Mouse (Mus musculus): ENCODE measurements around the gene Efcab3. TPM values are rescaled to one million over a fixed set of nuclear protein-coding genes. Genes with fewer than 3 reads are reported as not detected.
"Not testable (repeated sequence)": the region's sequence is repeated elsewhere in the genome, so short reads cannot be mapped to it uniquely, and the experiment has no call there.

The Efcab3 gene
- total and polyA plus RNA-seq, 2 experiments from 2014 or later, result not detected

- no peak overlapping the region for H3K4me2 ChIP-seq (ENCODE audit: low read depth, low read length, poor library complexity, severe bottlenecking)
- H3K9ac ChIP-seq (replicated peaks; ENCODE audit: low read length, poor library complexity, severe bottlenecking), result no peak overlapping the region
- no peak overlapping the region for H3K4me3 ChIP-seq (ENCODE audit: low read depth, low read length)
- TF ChIP-seq CTCF (IDR thresholded peaks at IDR 0.05), result no peak
- WGBS, result 92% methylated on average over 1 of the region's 1 CpGs
- no peaks in the 10 kb centered on the region for H3K36me3 ChIP-seq (ENCODE audit: insufficient read depth, low read length)
- DNase-seq (ENCODE audit: low spot score) (no peak), ATAC-seq (ENCODE audit: low FRiP score) (no peak)
- H3K4me1 ChIP-seq (ENCODE audit: insufficient read depth, low read length), result no peaks in the 10 kb centered on the region
- H3K27ac ChIP-seq (ENCODE audit: low read depth, low read length), result no peak overlapping the region
- H3K27me3 ChIP-seq (ENCODE audit: insufficient read depth, low read length), result no peaks in the 10 kb centered on the region
- no peaks in the 10 kb centered on the region for H3K9me3 ChIP-seq (ENCODE audit: low read length)
Measured at GRCm38 (mm10) chr11:105035081-105035480, 28.3 kb upstream of the Efcab3 start.

GRCm38 (mm10) chr11:105112448-105112847 is 49.1 kb downstream of the Efcab3 start:
- not testable (repeated sequence) for H3K4me1 ChIP-seq (ENCODE audit: insufficient read depth, low read length); H3K9ac ChIP-seq (replicated peaks; ENCODE audit: low read length, poor library complexity, severe bottlenecking); ATAC-seq (ENCODE audit: low FRiP score); H3K27me3 ChIP-seq (ENCODE audit: insufficient read depth, low read length); DNase-seq (ENCODE audit: low spot score); H3K4me3 ChIP-seq (ENCODE audit: low read depth, low read length); H3K27ac ChIP-seq (ENCODE audit: low read depth, low read length); H3K9me3 ChIP-seq (ENCODE audit: low read length); H3K4me2 ChIP-seq (ENCODE audit: low read depth, low read length, poor library complexity, severe bottlenecking); H3K36me3 ChIP-seq (ENCODE audit: insufficient read depth, low read length)
- 86% methylated on average over 22 of the region's 22 CpGs for WGBS

- no peak for DNase-seq (ENCODE audit: low spot score)
- H3K4me3 ChIP-seq (ENCODE audit: low read depth, low read length), result no peak overlapping the region
- no peaks in the 10 kb centered on the region for H3K4me1 ChIP-seq (ENCODE audit: insufficient read depth, low read length)
- ATAC-seq (ENCODE audit: low FRiP score), result no peak
- no peak overlapping the region for H3K4me2 ChIP-seq (ENCODE audit: low read depth, low read length, poor library complexity, severe bottlenecking)
- H3K9me3 ChIP-seq (ENCODE audit: low read length), result no peaks in the 10 kb centered on the region
- no peak overlapping the region for H3K27ac ChIP-seq (ENCODE audit: low read depth, low read length)
- no peak overlapping the region for H3K9ac ChIP-seq (replicated peaks; ENCODE audit: low read length, poor library complexity, severe bottlenecking)
- no peaks in the 10 kb centered on the region for H3K36me3 ChIP-seq (ENCODE audit: insufficient read depth, low read length)
- WGBS, result 89% methylated on average over 7 of the region's 7 CpGs
- TF ChIP-seq CTCF (IDR thresholded peaks at IDR 0.05), result no peak
- no peaks in the 10 kb centered on the region for H3K27me3 ChIP-seq (ENCODE audit: insufficient read depth, low read length)
Measured at GRCm38 (mm10) chr11:105117814-105118213, 54.4 kb downstream of the Efcab3 start.

GRCm38 (mm10) chr11:105120551-105121061 is 57.2 kb downstream of the Efcab3 start:
- Histone ChIP-seq H3K9ac (replicated peaks; ENCODE audit: low read length, poor library complexity, severe bottlenecking) (no peak overlapping the region), H3K4me3 (ENCODE audit: low read depth, low read length) (no peak overlapping the region), H3K27ac (ENCODE audit: low read depth, low read length) (no peak overlapping the region), H3K9me3 (ENCODE audit: low read length) (no peaks in the 10 kb centered on the region), H3K36me3 (ENCODE audit: insufficient read depth, low read length) (no peaks in the 10 kb centered on the region), H3K4me1 (ENCODE audit: insufficient read depth, low read length) (no peaks in the 10 kb centered on the region), H3K4me2 (ENCODE audit: low read depth, low read length, poor library complexity, severe bottlenecking) (no peak overlapping the region), H3K27me3 (ENCODE audit: insufficient read depth, low read length) (no peaks in the 10 kb centered on the region)
- whole genome bisulfite sequencing, result 36% methylated on average over 4 of the region's 4 CpGs
- no peak for TF ChIP-seq CTCF (IDR thresholded peaks at IDR 0.05)
- no peak for DNase-seq (ENCODE audit: low spot score)
- no peak for ATAC-seq (ENCODE audit: low FRiP score)

GRCm38 (mm10) chr11:105121792-105122191 is 58.4 kb downstream of the Efcab3 start:
- H3K27ac ChIP-seq (ENCODE audit: low read depth, low read length); H3K4me1 ChIP-seq (ENCODE audit: insufficient read depth, low read length); DNase-seq (ENCODE audit: low spot score); H3K36me3 ChIP-seq (ENCODE audit: insufficient read depth, low read length); H3K9me3 ChIP-seq (ENCODE audit: low read length); H3K4me2 ChIP-seq (ENCODE audit: low read depth, low read length, poor library complexity, severe bottlenecking); H3K4me3 ChIP-seq (ENCODE audit: low read depth, low read length); H3K9ac ChIP-seq (replicated peaks; ENCODE audit: low read length, poor library complexity, severe bottlenecking); H3K27me3 ChIP-seq (ENCODE audit: insufficient read depth, low read length); ATAC-seq (ENCODE audit: low FRiP score): not testable (repeated sequence)
- peak; percentile 26 for TF ChIP-seq CTCF (IDR thresholded peaks at IDR 0.05)
- WGBS, result 74% methylated on average over 5 of the region's 5 CpGs

GRCm38 (mm10) chr11:105123986-105124385 is 60.6 kb downstream of the Efcab3 start:
- Histone ChIP-seq H3K4me1 (ENCODE audit: insufficient read depth, low read length) (peaks cover 8% of the 10 kb centered on the region), H3K4me3 (ENCODE audit: low read depth, low read length) (no peak overlapping the region), H3K27ac (ENCODE audit: low read depth, low read length) (no peak overlapping the region), H3K9me3 (ENCODE audit: low read length) (no peaks in the 10 kb centered on the region), H3K36me3 (ENCODE audit: insufficient read depth, low read length) (no peaks in the 10 kb centered on the region), H3K4me2 (ENCODE audit: low read depth, low read length, poor library complexity, severe bottlenecking) (no peak overlapping the region), H3K27me3 (ENCODE audit: insufficient read depth, low read length) (no peaks in the 10 kb centered on the region), H3K9ac (replicated peaks; ENCODE audit: low read length, poor library complexity, severe bottlenecking) (no peak overlapping the region)
- no peak for ATAC-seq (ENCODE audit: low FRiP score)
- 3% methylated on average over 9 of the region's 9 CpGs for WGBS
- peak; percentile 77 for DNase-seq (ENCODE audit: low spot score)
- TF ChIP-seq CTCF (IDR thresholded peaks at IDR 0.05), result peak; percentile 76

Data from midbrain, postnatal 0 days (tissue).